Mouse (Mus musculus) neural tube, embryonic 12.5 days (tissue): ENCODE data around the gene Fam199x. TPM values are rescaled to one million over a fixed set of nuclear protein-coding genes. Genes with fewer than 3 reads are reported as not detected.
A peak's percentile ranks its signal among the peaks of the same experiment; 100 is the strongest.

Experiments used
- ATAC-seq: fragments of 200-750 bp; cut with Nextera tagmentation; 2 replicates; pipeline ENCODE4 v1.8.0; 2017; ENCODE audit warnings: low read depth, mild to moderate bottlenecking, moderate TSS enrichment, moderate library complexity; ENCODE audit not compliant: low FRiP score
- H3K27ac ChIP-seq: fragments of 300-500 bp; sonication (generic); 2 replicates; pipeline ENCODE4 v1.5.1; 2016
- H3K27me3 ChIP-seq: fragments of 300-500 bp; sonication (generic); replicated peaks from 2 replicates; pipeline ENCODE4 v1.6.1; 2016; ENCODE audit warnings: mild to moderate bottlenecking
- H3K36me3 ChIP-seq: fragments of 300-500 bp; sonication (generic); 2 replicates; pipeline ENCODE4 v1.6.1; 2016; ENCODE audit warnings: mild to moderate bottlenecking
- H3K4me1 ChIP-seq: fragments of 300-500 bp; sonication (generic); 2 replicates; pipeline ENCODE4 v1.6.1; 2016
- H3K4me2 ChIP-seq: fragments of 300-500 bp; sonication (generic); replicated peaks from 2 replicates; pipeline ENCODE4 v1.6.1; 2016; ENCODE audit warnings: mild to moderate bottlenecking
- H3K4me3 ChIP-seq: fragments of 300-500 bp; sonication (generic); 2 replicates; pipeline ENCODE4 v1.5.1; 2016
- H3K9ac ChIP-seq: fragments of 300-500 bp; sonication (generic); 2 replicates; pipeline ENCODE4 v1.6.1; 2016; ENCODE audit warnings: mild to moderate bottlenecking
- H3K9me3 ChIP-seq: fragments of 300-500 bp; sonication (generic); 2 replicates; pipeline ENCODE4 v1.6.1; 2016; ENCODE audit warnings: mild to moderate bottlenecking
- WGBS: fragments of 180-500 bp; shearing (Covaris S2); methylation state at CpG from one replicate; pipeline ENCODE4 v1.1.7; 2016; 5-methylcytosine and 5-hydroxymethylcytosine counted together
- polyA plus RNA-seq: library from polyadenylated mRNA; unstranded; fragments of >200 nt; fragmentation: Nextera tagmentation; extraction: Ambion mirVana; gene quantifications from 2 replicates; pipeline ENCODE4 v1.2.1, GENCODE M21; 2016

Gene Fam199x
- polyA plus RNA-seq, 1 experiment from 2014 or later, result 10.2 TPM

- H3K36me3 ChIP-seq, result no peaks in the 10 kb centered on the region
- ATAC-seq, result no peak
- no peak overlapping the region for H3K27ac ChIP-seq
- no peaks in the 10 kb centered on the region for H3K4me1 ChIP-seq
- no peak overlapping the region for H3K9ac ChIP-seq
- peaks cover 55% of the 10 kb centered on the region for H3K27me3 ChIP-seq
- no peak overlapping the region for H3K4me3 ChIP-seq
- no peak overlapping the region for H3K4me2 ChIP-seq
- no peaks in the 10 kb centered on the region for H3K9me3 ChIP-seq
- 21% methylated on average over 25 of the region's 25 CpGs for WGBS
Measured at GRCm38 (mm10) chrX:137104531-137104930, 55.1 kb downstream of the Fam199x start.

DNA sequence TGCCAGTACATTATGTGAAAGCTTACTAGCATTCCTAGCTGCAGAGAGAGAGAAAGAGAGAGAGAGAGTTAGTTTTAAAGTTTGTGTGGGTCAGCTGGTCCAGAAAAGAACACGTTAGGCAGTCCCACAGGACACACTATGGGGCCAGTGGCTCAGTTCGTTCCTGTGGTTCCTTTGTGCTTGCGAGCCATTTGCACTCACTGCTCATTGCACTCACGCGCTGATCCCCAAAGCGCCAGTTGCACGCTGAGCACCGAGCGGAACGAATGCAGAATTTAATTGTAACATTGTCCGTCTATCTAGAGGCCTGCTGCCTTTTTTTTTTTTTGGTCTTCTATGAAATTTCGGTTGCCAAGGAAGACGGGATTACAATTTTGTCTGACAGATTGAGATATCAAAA is 57.1 kb downstream of the Fam199x start:
- no peaks in the 10 kb centered on the region for H3K4me1 ChIP-seq
- H3K4me2 ChIP-seq, result no peak overlapping the region
- 7% methylated on average over 13 of the region's 13 CpGs for WGBS
- H3K27ac ChIP-seq, result no peak overlapping the region
- no peaks in the 10 kb centered on the region for H3K36me3 ChIP-seq
- no peaks in the 10 kb centered on the region for H3K9me3 ChIP-seq
- no peak overlapping the region for H3K4me3 ChIP-seq
- H3K27me3 ChIP-seq, result peaks cover 48% of the 10 kb centered on the region
- H3K9ac ChIP-seq, result no peak overlapping the region
- ATAC-seq, result 0 out of 2 replicates have a peak, but pooled peaks have one; percentile 68

- no peak overlapping the region for H3K27ac ChIP-seq
- H3K27me3 ChIP-seq, result peaks cover 76% of the 10 kb centered on the region
- 0 out of 2 replicates have a peak overlapping the region, but pooled peaks have one; percentile 14 for H3K4me2 ChIP-seq
- H3K4me3 ChIP-seq, result no peak overlapping the region
- WGBS, result 14% methylated on average over 40 of the region's 40 CpGs
- no peaks in the 10 kb centered on the region for H3K36me3 ChIP-seq
- peak; percentile 80 for ATAC-seq
- H3K9me3 ChIP-seq, result no peaks in the 10 kb centered on the region
- H3K4me1 ChIP-seq, result no peaks in the 10 kb centered on the region
- no peak overlapping the region for H3K9ac ChIP-seq
Measured at GRCm38 (mm10) chrX:137118097-137118746, 68.8 kb downstream of the Fam199x start.

DNA sequence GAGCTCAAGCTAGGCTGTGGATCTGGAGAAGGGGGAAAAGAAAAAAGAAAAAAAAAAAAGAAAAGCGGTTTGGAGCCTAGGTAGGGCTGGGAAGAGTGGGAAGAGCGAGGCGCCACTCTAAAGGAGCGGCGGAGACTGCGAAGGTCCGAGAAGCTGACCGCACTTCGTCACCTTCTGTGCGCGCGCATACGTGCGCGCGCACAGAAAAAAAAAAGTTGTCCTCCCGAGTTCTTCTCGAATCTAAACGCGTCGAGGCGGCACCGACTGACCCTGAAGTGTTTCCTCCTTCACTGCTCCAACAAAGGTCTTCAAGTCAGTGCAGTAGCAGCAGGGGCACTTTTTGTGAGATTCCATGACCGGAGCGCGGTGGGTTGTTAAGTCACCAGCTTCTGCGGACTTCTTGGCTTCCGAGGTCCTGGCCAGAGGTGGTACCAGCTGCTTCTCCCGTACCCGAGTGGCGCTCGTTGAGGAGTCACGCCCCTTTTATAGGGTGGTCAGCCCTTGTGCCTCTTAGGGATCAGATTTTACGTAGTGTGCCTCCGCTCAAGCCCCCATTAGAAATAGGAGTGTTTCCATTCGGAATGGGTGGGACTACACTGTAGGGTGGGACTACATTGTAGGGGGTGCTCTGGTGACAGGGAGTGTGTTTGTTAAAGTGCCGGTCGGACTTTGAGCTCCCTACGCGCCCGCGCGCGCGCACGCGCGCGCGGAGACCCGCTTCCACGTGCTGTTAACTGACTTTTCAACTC is 70.5 kb downstream of the Fam199x start:
- no peak for ATAC-seq
- peaks cover 73% of the 10 kb centered on the region for H3K27me3 ChIP-seq
- H3K4me3 ChIP-seq, result no peak overlapping the region
- H3K9me3 ChIP-seq, result no peaks in the 10 kb centered on the region
- 17% methylated on average over 52 of the region's 52 CpGs for WGBS
- H3K9ac ChIP-seq, result no peak overlapping the region
- H3K4me1 ChIP-seq, result no peaks in the 10 kb centered on the region
- no peaks in the 10 kb centered on the region for H3K36me3 ChIP-seq
- H3K27ac ChIP-seq, result no peak overlapping the region
- peak overlapping the region; percentile 30; the same call in 1 of the 2 replicates for H3K4me2 ChIP-seq

DNA sequence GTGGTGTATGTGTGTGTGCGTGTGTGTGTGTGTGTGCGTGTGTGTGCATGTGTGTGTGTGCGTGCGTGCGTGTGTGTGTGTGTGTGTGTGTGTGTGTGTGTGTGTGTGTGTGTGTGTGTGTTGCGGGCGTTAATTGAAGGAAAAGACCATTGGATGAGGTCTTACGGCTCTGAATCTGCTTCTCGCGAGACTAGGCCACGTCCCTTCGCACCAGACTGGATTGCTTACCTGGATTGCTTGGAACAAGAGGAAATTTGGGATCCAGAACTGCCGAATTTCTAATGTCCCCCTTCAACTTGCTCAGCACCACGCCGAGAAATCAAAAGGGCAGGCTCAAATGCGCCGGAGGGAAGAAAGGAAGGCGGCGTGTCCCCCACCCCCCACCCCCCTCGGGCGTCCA is 72.3 kb downstream of the Fam199x start, which contains the start of gene Esx1:
TSS of gene Esx1 (minus strand) at position 366 of the 400 bp plus-strand sequence.
- H3K9ac ChIP-seq, result no peak within 1 kb of the TSS
- no peaks in the 10 kb centered on the region for H3K36me3 ChIP-seq
- peaks cover 70% of the 10 kb centered on the region for H3K27me3 ChIP-seq
- no peak within 1 kb of the TSS; the same call in 1 of the 2 replicates for H3K4me2 ChIP-seq
- H3K4me1 ChIP-seq, result no peaks in the 10 kb centered on the region
- no peak within 1 kb of the TSS for H3K27ac ChIP-seq
- no peaks in the 10 kb centered on the region for H3K9me3 ChIP-seq
- no peak for ATAC-seq
- H3K4me3 ChIP-seq, result no peak within 1 kb of the TSS
- 24% methylated on average over 18 of the region's 21 CpGs for WGBS

GRCm38 (mm10) chrX:137127542-137127941 is 78.1 kb downstream of the Fam199x start:
- no peak overlapping the region for H3K9ac ChIP-seq
- H3K4me2 ChIP-seq, result no peak overlapping the region
- H3K4me1 ChIP-seq, result no peaks in the 10 kb centered on the region
- WGBS, result 13% methylated on average over 17 of the region's 17 CpGs
- no peaks in the 10 kb centered on the region for H3K9me3 ChIP-seq
- no peak for ATAC-seq
- H3K36me3 ChIP-seq, result no peaks in the 10 kb centered on the region
- peaks cover 42% of the 10 kb centered on the region for H3K27me3 ChIP-seq
- no peak overlapping the region for H3K27ac ChIP-seq
- no peak overlapping the region for H3K4me3 ChIP-seq

Other genes with a start within 250 kb of the Fam199x start
- 32.7 and 39.4 TPM in 2 replicates for gene Plp1, start 226.9 kb upstream of the Fam199x start, polyA plus RNA-seq
- 8.4 and 10.5 TPM in 2 replicates for gene Rab9b, start 180.8 kb upstream of the Fam199x start, polyA plus RNA-seq
- gene H2bfm, start 122.3 kb upstream of the Fam199x start, polyA plus RNA-seq, result not detected in 2 replicates
- 81.4 and 93.4 TPM in 2 replicates for gene Tmsb15b2, start 74.1 kb upstream of the Fam199x start, polyA plus RNA-seq
- 8.6 and 10.2 TPM in 2 replicates for gene Tmsb15l, start 72.7 kb upstream of the Fam199x start, polyA plus RNA-seq
- gene Tmsb15b1, start 72.7 kb upstream of the Fam199x start, polyA plus RNA-seq, result 26.5 and 31.5 TPM in 2 replicates
- 129 and 142 TPM in 2 replicates for gene Zcchc18, start 56.4 kb upstream of the Fam199x start, polyA plus RNA-seq
- gene Slc25a53, start 11.3 kb upstream of the Fam199x start, polyA plus RNA-seq, result 12.9 and 14.7 TPM in 2 replicates
- not detected in 2 replicates for gene Esx1, start 72.5 kb downstream of the Fam199x start, polyA plus RNA-seq